Mouse (Mus musculus) limb, embryonic 11.5 days (tissue): ENCODE data around the gene Smoc1. TPM values are rescaled to one million over a fixed set of nuclear protein-coding genes. Genes with fewer than 3 reads are reported as not detected.

Experiments
- ATAC-seq: fragments of 200-750 bp; cut with Nextera tagmentation; 2 replicates; pipeline ENCODE4 v1.8.0; 2017; ENCODE audit warnings: low read depth; ENCODE audit not compliant: insufficient number of reproducible peaks, low FRiP score, low TSS enrichment
- DNase-seq: peaks from one replicate; pipeline ENCODE4 v3.0.0-alpha.2; 2015; ENCODE audit warnings: low spot score
- H3K27ac ChIP-seq: fragments of 300-500 bp; sonication (generic); replicated peaks from 2 replicates; pipeline ENCODE4 v1.5.1; 2014; ENCODE audit warnings: low read depth, mild to moderate bottlenecking, low read length
- H3K27me3 ChIP-seq: fragments of 300-500 bp; sonication (generic); 2 replicates; pipeline ENCODE4 v1.6.1; 2014; ENCODE audit warnings: mild to moderate bottlenecking, low read length, mixed read lengths; ENCODE audit not compliant: control insufficient read depth, insufficient read depth
- H3K36me3 ChIP-seq: fragments of 300-500 bp; sonication (generic); 2 replicates; pipeline ENCODE4 v1.6.1; 2014; ENCODE audit warnings: mild to moderate bottlenecking, low read length, moderate library complexity, mixed read lengths; ENCODE audit not compliant: control insufficient read depth, insufficient read depth
- H3K4me1 ChIP-seq: fragments of 300-500 bp; sonication (generic); 2 replicates; pipeline ENCODE4 v1.6.1; 2014; ENCODE audit warnings: low read length, mixed read lengths; ENCODE audit not compliant: control insufficient read depth, insufficient read depth
- H3K4me2 ChIP-seq: fragments of 300-500 bp; sonication (generic); 2 replicates; pipeline ENCODE4 v1.6.1; 2014; ENCODE audit warnings: low read depth, mild to moderate bottlenecking, moderate library complexity; ENCODE audit not compliant: severe bottlenecking
- H3K4me3 ChIP-seq: fragments of 300-500 bp; sonication (generic); 2 replicates; pipeline ENCODE4 v1.5.1; 2014; ENCODE audit warnings: low read depth, low read length
- H3K9ac ChIP-seq: fragments of 300-500 bp; sonication (generic); 2 replicates; pipeline ENCODE4 v1.6.1; 2014; ENCODE audit warnings: mild to moderate bottlenecking, low read length
- H3K9me3 ChIP-seq: fragments of 300-500 bp; sonication (generic); 2 replicates; pipeline ENCODE4 v1.6.1; 2016; ENCODE audit warnings: low read length; ENCODE audit not compliant: control insufficient read depth
- WGBS: fragments of 180-500 bp; shearing (Covaris S2); extraction: QIAGEN DNeasy Blood & Tissue Kit; methylation state at CpG from one replicate; pipeline ENCODE4 v1.1.7; 2014; 5-methylcytosine and 5-hydroxymethylcytosine counted together
- polyA plus RNA-seq: library from polyadenylated mRNA; unstranded; fragments of >200 nt; fragmentation: Nextera tagmentation; extraction: Ambion mirVana; gene quantifications from 2 replicates; pipeline ENCODE4 v1.2.1, GENCODE M21; 2014

Smoc1 gene
- polyA plus RNA-seq, 1 experiment from 2014 or later: 15.6 TPM

- ATAC-seq (no peak), DNase-seq (no peak)
- H3K9ac ChIP-seq: no peak overlapping the region
- no peak overlapping the region for H3K4me2 ChIP-seq
- H3K4me1 ChIP-seq: peaks cover 13% of the 10 kb centered on the region
- no peaks in the 10 kb centered on the region for H3K9me3 ChIP-seq
- no peak overlapping the region for H3K27ac ChIP-seq
- WGBS: 14% methylated on average over 4 of the region's 4 CpGs
- H3K27me3 ChIP-seq: peaks cover 2% of the 10 kb centered on the region; the same call in 1 of the 2 replicates
- H3K4me3 ChIP-seq: no peak overlapping the region
- H3K36me3 ChIP-seq: no peaks in the 10 kb centered on the region
Observed at GRCm38 (mm10) chr12:81029731-81030130, 3.1 kb downstream of the Smoc1 start.

DNA sequence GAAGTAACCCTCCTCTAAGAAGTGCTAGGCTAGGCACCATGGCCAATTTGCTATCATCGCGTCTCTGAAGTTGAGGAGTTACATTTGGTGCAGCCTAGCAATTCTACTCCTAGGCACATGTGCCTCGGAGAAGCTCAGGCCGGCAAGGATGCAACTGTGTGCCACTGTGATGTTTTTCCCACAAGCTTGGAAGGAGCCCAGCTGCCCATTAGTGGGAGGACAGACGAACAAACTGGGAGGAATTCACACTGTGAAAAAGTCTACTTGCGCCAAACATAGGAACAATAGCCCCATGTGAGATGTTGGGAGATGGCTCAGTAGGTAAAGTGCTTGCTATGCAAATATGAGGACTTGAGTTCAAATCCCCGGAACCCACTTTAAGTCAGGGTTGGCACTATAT is 5.0 kb downstream of the Smoc1 start:
- Histone ChIP-seq H3K9ac (no peak overlapping the region), H3K27me3 (no peaks in the 10 kb centered on the region), H3K4me3 (no peak overlapping the region), H3K36me3 (no peaks in the 10 kb centered on the region), H3K27ac (no peak overlapping the region), H3K4me2 (no peak overlapping the region), H3K4me1 (peaks cover 9% of the 10 kb centered on the region), H3K9me3 (no peaks in the 10 kb centered on the region)
- no peak for ATAC-seq
- WGBS: 74% methylated on average over 7 of the region's 7 CpGs
- DNase-seq: no peak

DNA sequence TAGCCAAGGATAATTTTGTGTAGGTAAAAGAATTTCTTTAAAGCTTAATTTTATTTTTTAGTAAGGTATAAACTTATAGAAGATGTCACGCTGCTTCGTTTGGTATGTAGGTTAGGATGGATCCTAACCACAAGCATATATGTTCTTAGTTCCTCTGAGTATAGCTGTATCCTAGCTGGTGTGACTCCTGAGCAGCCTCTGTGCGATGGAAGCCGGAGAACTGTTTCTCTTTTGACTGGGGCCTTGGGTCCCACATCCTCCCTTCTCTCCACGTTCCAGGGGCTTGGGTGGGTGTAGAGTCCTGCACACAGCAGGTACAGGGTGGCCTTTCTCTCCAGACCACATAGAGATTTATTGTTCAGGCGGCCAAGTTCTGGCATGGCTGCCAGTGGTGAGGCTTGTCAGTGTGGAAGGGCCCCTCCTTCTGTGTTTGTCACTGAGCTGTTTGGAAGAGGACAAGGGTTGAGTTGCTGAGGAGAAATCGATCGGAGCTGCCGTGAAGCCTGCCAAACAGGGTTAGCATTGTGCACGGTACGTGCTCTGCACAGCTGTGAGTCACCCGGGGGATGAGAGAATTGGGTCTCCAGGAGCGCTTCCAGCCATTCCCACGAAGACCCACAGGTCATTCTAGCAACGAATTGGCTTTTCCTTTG is 6.9 kb downstream of the Smoc1 start:
- H3K4me2 ChIP-seq: no peak overlapping the region
- H3K27me3 ChIP-seq: no peaks in the 10 kb centered on the region
- H3K9me3 ChIP-seq: no peaks in the 10 kb centered on the region
- no peak for ATAC-seq
- H3K9ac ChIP-seq: no peak overlapping the region
- no peak for DNase-seq
- no peak overlapping the region for H3K27ac ChIP-seq
- no peak overlapping the region for H3K4me3 ChIP-seq
- WGBS: 74% methylated on average over 15 of the region's 15 CpGs
- peaks cover 2% of the 10 kb centered on the region; the same call in 1 of the 2 replicates for H3K4me1 ChIP-seq
- no peaks in the 10 kb centered on the region for H3K36me3 ChIP-seq

DNA sequence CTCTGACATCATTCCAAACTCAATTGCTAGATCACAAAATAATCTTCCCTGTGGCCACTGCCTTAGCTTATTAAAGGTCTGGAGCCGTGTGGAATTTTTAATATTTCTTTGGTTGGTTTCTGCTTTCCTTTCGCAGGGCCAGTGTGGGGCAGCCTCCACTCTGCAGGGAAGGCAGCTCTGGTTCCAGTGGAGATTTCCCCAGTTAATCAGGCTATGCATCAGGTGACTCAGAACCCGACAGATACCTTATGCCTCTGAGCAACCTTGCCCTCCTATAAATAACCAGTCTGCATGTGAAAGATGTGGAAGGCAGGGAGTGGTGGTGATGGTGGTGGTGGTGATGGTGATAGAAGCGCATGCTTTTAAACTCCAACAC is 7.4 kb downstream of the Smoc1 start:
- Histone ChIP-seq H3K9me3 (no peaks in the 10 kb centered on the region), H3K36me3 (no peaks in the 10 kb centered on the region), H3K4me1 (no peaks in the 10 kb centered on the region; the same call in 1 of the 2 replicates), H3K9ac (no peak overlapping the region), H3K27ac (no peak overlapping the region), H3K27me3 (no peaks in the 10 kb centered on the region), H3K4me3 (no peak overlapping the region), H3K4me2 (no peak overlapping the region)
- DNase-seq (no peak), ATAC-seq (no peak)
- WGBS: 80% methylated on average over 4 of the region's 4 CpGs

DNA sequence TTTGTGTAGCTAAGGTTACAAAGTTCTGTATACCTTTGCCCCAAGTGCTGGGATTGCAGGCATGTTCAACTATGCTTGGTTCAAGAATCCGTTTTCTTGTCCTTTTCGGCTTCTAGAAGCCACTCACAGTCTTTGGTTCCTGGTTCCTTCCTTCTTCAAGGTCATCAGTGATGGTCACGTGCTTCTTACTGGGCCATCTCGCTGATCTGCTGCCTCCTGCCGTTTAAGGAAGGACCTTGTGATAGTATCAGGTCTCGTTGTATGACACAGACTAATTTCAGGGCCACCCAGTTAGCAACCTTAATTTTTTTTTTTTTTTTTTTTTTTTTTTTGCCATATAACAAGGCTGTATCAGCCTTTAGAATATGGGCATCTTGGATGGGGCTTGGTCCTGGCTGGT is 9.2 kb downstream of the Smoc1 start:
- DNase-seq: no peak
- no peak for ATAC-seq

GRCm38 (mm10) chr12:81043616-81044015 is 17.0 kb downstream of the Smoc1 start:
- no peaks in the 10 kb centered on the region for H3K36me3 ChIP-seq
- no peaks in the 10 kb centered on the region for H3K4me1 ChIP-seq
- ATAC-seq (no peak), DNase-seq (no peak)
- H3K27me3 ChIP-seq: no peaks in the 10 kb centered on the region
- no peak overlapping the region for H3K4me2 ChIP-seq
- H3K9ac ChIP-seq: no peak overlapping the region
- H3K27ac ChIP-seq: no peak overlapping the region
- no peaks in the 10 kb centered on the region for H3K9me3 ChIP-seq
- 83% methylated on average over 11 of the region's 11 CpGs for WGBS
- no peak overlapping the region for H3K4me3 ChIP-seq

More for the DNA sequence above, 9.2 kb downstream of the Smoc1 start:
- Histone ChIP-seq H3K4me1 (no peaks in the 10 kb centered on the region; the same call in 1 of the 2 replicates), H3K4me3 (no peak overlapping the region), H3K27ac (no peak overlapping the region), H3K27me3 (no peaks in the 10 kb centered on the region), H3K4me2 (no peak overlapping the region), H3K36me3 (no peaks in the 10 kb centered on the region), H3K9ac (no peak overlapping the region), H3K9me3 (no peaks in the 10 kb centered on the region)
- 84% methylated on average over 6 of the region's 6 CpGs for WGBS

GRCm38 (mm10) chr12:81046926-81047325 is 20.3 kb downstream of the Smoc1 start:
- Histone ChIP-seq H3K27me3 (no peaks in the 10 kb centered on the region), H3K9ac (no peak overlapping the region), H3K36me3 (no peaks in the 10 kb centered on the region), H3K9me3 (no peaks in the 10 kb centered on the region), H3K27ac (no peak overlapping the region), H3K4me2 (no peak overlapping the region), H3K4me3 (no peak overlapping the region), H3K4me1 (no peaks in the 10 kb centered on the region)
- DNase-seq: no peak
- no peak for ATAC-seq
- 92% methylated on average over 5 of the region's 5 CpGs for WGBS

DNA sequence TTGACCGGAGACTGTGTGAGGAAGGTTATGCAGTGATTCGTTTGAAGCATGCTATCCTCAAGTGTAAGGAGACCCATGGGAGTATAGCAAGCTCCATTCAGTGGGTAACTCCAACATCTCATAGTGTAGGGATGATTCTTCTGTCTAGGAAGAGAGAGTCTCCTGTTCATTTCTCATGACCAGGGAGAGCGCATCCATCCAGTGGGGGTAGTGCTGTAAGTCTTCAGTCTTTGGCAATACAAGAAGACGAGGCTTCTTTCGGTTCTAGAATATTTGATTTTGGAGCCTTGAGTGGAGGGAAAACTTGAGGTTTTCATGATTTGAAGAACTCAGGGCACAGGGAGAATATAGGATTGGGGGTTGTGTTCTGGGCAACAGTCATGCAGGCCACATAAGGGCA is 23.1 kb downstream of the Smoc1 start:
- WGBS: 95% methylated on average over 5 of the region's 5 CpGs
- 0 out of 2 replicates have a peak, but pooled peaks cover 3% of the 10 kb centered on the region for H3K4me1 ChIP-seq
- no peak overlapping the region for H3K9ac ChIP-seq
- no peak overlapping the region for H3K27ac ChIP-seq
- H3K27me3 ChIP-seq: no peaks in the 10 kb centered on the region
- no peak overlapping the region for H3K4me3 ChIP-seq
- no peaks in the 10 kb centered on the region for H3K36me3 ChIP-seq
- no peaks in the 10 kb centered on the region for H3K9me3 ChIP-seq
- no peak for ATAC-seq
- no peak for DNase-seq
- no peak overlapping the region for H3K4me2 ChIP-seq
